Mouse (Mus musculus) layer of hippocampus, adult 2 months (tissue): Measurements from ENCODE around the gene Aktip. TPM values are rescaled to one million over a fixed set of nuclear protein-coding genes. Genes with fewer than 3 reads are reported as not detected.
A peak's percentile ranks its signal among the peaks of the same experiment; 100 is the strongest.

Experiments
- DNase-seq, 2 experiments: peaks; one replicate each; pipeline ENCODE4 v3.0.0; 2022; ENCODE audit warnings: low spot score in 2 of 2
- H3K27ac ChIP-seq: fragments of 200-600 bp; 2 replicates; pipeline ENCODE4 v1.8.1; 2022
- H3K4me3 ChIP-seq: fragments of 200-600 bp; 2 replicates; pipeline ENCODE4 v1.8.1; 2022; ENCODE audit warnings: mild to moderate bottlenecking
- CTCF ChIP-seq: fragments of 200-600 bp; conservative IDR thresholded peaks from 2 replicates; pipeline ENCODE4 v1.8.1; 2022; ENCODE audit warnings: antibody characterized with exemption, mild to moderate bottlenecking, moderate library complexity
- total RNA-seq, 2 experiments: library from RNA; stranded (reverse); gene quantifications; 2 replicates each; pipeline ENCODE4 v1.2.3; 2021

Aktip gene
- total RNA-seq, 2 experiments from 2014 or later, result 93.4 to 93.9 TPM

GRCm38 (mm10) chr8:91171605-91172004 lies 28.2 kb downstream of the Aktip start:
- no peak for DNase-seq
- TF ChIP-seq CTCF, result no peak
- peak overlapping the region; percentile 84; the same call in 1 of the 2 replicates for H3K27ac ChIP-seq
- H3K4me3 ChIP-seq, result no peak overlapping the region

DNA sequence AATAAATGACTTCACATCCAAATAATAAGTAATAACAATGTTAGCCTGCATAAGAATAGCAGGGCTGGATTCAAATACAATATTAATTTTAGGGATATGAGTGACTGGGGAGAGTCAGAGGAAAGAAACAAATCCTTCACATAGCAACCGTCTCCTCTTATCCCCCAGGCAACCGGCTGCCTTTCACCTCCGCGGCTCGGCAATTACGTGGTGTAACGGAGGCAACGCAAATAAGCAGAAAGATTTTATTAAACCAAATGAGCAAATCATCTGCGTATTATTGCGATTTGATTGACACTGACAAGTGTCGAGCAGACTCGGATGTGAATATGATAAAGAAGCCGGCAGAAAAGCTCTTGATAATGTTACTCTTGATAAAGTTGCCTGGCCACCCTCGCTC lies 28.9 kb downstream of the Aktip start:
- no peak for TF ChIP-seq CTCF
- Histone ChIP-seq H3K4me3 (peak overlapping the region; percentile 40), H3K27ac (peak overlapping the region; percentile 84)
- DNase-seq, result peak; percentile 37 to 62

DNA sequence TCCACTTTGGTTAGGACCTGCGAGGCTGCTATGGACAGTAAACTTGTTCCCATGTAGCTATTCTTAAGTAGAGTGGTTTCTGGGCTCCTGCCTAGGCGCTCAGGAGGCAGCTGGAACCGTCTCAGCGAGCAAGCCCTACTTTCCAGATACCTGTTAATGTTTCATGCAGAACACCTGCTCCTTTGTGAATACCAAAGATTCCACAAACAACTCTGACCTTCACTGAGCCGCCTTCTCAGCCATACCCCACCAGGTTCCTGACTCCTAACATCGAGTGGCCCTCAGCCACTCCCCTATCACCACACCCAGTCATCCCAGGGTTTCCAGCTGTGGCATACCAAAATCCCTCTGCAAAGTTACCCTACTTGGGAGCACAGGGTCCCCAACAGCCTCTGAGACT lies 29.6 kb downstream of the Aktip start:
- Histone ChIP-seq H3K4me3 (no peak overlapping the region), H3K27ac (peak overlapping the region; percentile 84)
- DNase-seq, result no peak
- TF ChIP-seq CTCF, result no peak

- Histone ChIP-seq H3K27ac (no peak overlapping the region), H3K4me3 (no peak overlapping the region)
- DNase-seq, result no peak
- no peak for TF ChIP-seq CTCF
Observed at GRCm38 (mm10) chr8:91159959-91160800, 39.6 kb downstream of the Aktip start.

- TF ChIP-seq CTCF, result no peak
- H3K27ac ChIP-seq, result no peak overlapping the region
- no peak for DNase-seq
- no peak overlapping the region for H3K4me3 ChIP-seq
Observed at GRCm38 (mm10) chr8:91158617-91159016, 41.2 kb downstream of the Aktip start.

- Histone ChIP-seq H3K4me3 (no peak overlapping the region), H3K27ac (no peak overlapping the region)
- no peak for DNase-seq
- peak; percentile 63 for TF ChIP-seq CTCF
Observed at GRCm38 (mm10) chr8:91154564-91154963, 45.2 kb downstream of the Aktip start.

- H3K27ac ChIP-seq, result no peak overlapping the region
- TF ChIP-seq CTCF, result peak; percentile 43
- DNase-seq, result no peak
Observed at GRCm38 (mm10) chr8:91153831-91154230, 45.9 kb downstream of the Aktip start.

DNA sequence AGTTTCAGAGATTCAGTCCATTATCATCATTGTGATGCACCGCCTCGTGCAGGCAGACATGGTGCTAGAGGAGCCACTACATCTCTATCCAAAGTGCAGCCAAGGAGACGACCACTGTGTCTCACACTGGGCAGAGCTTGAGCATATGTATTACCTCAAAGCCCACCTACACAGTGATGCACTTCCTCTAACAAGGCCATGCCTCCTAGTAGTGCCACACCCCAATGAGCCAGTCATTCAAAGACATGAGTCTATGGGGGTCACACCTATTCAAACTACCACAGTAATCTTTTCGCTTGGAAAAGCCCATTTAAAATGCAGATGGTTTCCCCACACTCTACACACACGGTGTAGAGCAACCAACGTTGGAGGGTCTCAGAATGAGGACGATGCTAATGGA lies 48.2 kb downstream of the Aktip start:
- TF ChIP-seq CTCF, result no peak
- Histone ChIP-seq H3K4me3 (no peak overlapping the region), H3K27ac (no peak overlapping the region)
- DNase-seq, result no peak

More at GRCm38 (mm10) chr8:91153831-91154230, 45.9 kb downstream of the Aktip start:
- no peak overlapping the region for H3K4me3 ChIP-seq

- Histone ChIP-seq H3K4me3 (no peak overlapping the region), H3K27ac (no peak overlapping the region)
- no peak for TF ChIP-seq CTCF
- no peak for DNase-seq
Observed at GRCm38 (mm10) chr8:91149298-91149697, 50.5 kb downstream of the Aktip start.

GRCm38 (mm10) chr8:91148643-91149178 lies 51.1 kb downstream of the Aktip start:
- Histone ChIP-seq H3K27ac (no peak overlapping the region), H3K4me3 (no peak overlapping the region)
- no peak for DNase-seq
- TF ChIP-seq CTCF, result no peak

GRCm38 (mm10) chr8:91147715-91148114 lies 52.1 kb downstream of the Aktip start:
- H3K4me3 ChIP-seq, result peak overlapping the region; percentile 28
- no peak overlapping the region for H3K27ac ChIP-seq
- TF ChIP-seq CTCF, result peak; percentile 93
- peak; percentile 39 to 56 for DNase-seq

DNA sequence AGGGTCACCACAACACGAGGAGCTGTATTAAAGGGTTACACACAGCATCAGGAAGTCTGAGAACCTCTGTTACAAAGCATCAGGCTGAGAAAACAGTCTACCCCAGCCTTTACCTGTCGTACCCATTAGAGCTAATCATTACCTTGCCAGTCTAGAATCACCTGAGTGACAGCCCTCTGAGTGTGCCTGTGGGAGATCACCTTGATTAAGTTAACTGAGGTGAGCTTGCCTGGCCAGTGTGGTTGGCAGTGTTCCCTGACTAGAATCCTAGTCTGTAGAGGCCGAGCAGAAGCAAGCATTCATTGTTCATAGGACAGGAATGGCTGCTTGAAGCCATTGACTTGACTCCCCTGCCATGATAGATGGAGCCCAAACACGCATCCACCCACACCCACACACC lies 58.9 kb downstream of the Aktip start:
- Histone ChIP-seq H3K4me3 (no peak overlapping the region), H3K27ac (no peak overlapping the region)
- no peak for DNase-seq
- TF ChIP-seq CTCF, result no peak

- peak overlapping the region; percentile 39; the same call in 1 of the 2 replicates for H3K27ac ChIP-seq
- DNase-seq, result no peak
- no peak for TF ChIP-seq CTCF
- no peak overlapping the region for H3K4me3 ChIP-seq
Observed at GRCm38 (mm10) chr8:91135308-91136181, 64.2 kb downstream of the Aktip start.
